Mouse (Mus musculus) CH12.LX (cell line): ENCODE data around the gene Evi5.

Experiments used
- CTCF ChIP-seq, 2 experiments: IDR thresholded peaks in 1 of 2; conservative IDR thresholded peaks in 1 of 2; 2 replicates each; pipeline ENCODE4 v1.5.1; 2011 to 2012; ENCODE audit warnings: low read depth in 2 of 2, low read length in 2 of 2, improper control_type of control experiment in 1 of 2, inconsistent platforms in 1 of 2, mild to moderate bottlenecking in 1 of 2, moderate library complexity in 1 of 2
- MAX ChIP-seq: IDR thresholded peaks from 2 replicates; pipeline ENCODE4 v1.6.1; 2011; ENCODE audit warnings: low read length, improper control_type of control experiment
- MAZ ChIP-seq: IDR thresholded peaks from 2 replicates; pipeline ENCODE4 v1.6.1; 2012; ENCODE audit warnings: low read depth, mild to moderate bottlenecking, inconsistent platforms, low read length, improper control_type of control experiment, moderate library complexity
- MEF2A ChIP-seq: IDR thresholded peaks from 2 replicates; pipeline ENCODE4 v1.6.1; 2014; ENCODE audit warnings: low read depth, mild to moderate bottlenecking, inconsistent platforms, low read length, improper control_type of control experiment, borderline replicate concordance
- MXI1 ChIP-seq: IDR thresholded peaks from 2 replicates; pipeline ENCODE4 v1.6.1; 2011; ENCODE audit warnings: mild to moderate bottlenecking, low read depth, low read length, improper control_type of control experiment
- POLR2A ChIP-seq: IDR thresholded peaks from 2 replicates; pipeline ENCODE4 v1.6.1; 2011; ENCODE audit warnings: low read depth, mild to moderate bottlenecking, improper control_type of control experiment, low read length
- SIN3A ChIP-seq: IDR thresholded peaks from 2 replicates; pipeline ENCODE4 v1.6.1; 2012; ENCODE audit warnings: low read length, improper control_type of control experiment, inconsistent platforms
- SMC3 ChIP-seq: IDR thresholded peaks from 2 replicates; pipeline ENCODE4 v1.6.1; 2011; ENCODE audit warnings: low read depth, low read length, improper control_type of control experiment

GRCm38 (mm10) chr5:107719786-107720185 lies 155.1 kb downstream of the Evi5 start:
- TF ChIP-seq MAX: no peak
- TF ChIP-seq CTCF (conservative IDR thresholded peaks at IDR 0.05 in 1 of 2, IDR thresholded peaks at IDR 0.05 in 1 of 2; ENCODE audit: low read depth in 2 of 2, low read length in 2 of 2): no peak
- no peak for TF ChIP-seq SMC3
- no peak for TF ChIP-seq MXI1
- no peak for TF ChIP-seq POLR2A
- no peak for TF ChIP-seq MAZ
- no peak for TF ChIP-seq SIN3A
- TF ChIP-seq MEF2A: no peak
